Mouse (Mus musculus): ENCODE data around the gene Galntl5.
A peak's percentile ranks its signal among the peaks of the same experiment; 100 is the strongest.

- TF ChIP-seq CTCF (IDR thresholded peaks at IDR 0.05; ENCODE audit: extremely low read depth, insufficient read depth, low read length), result no peak
- peak; percentile 63; the same call in 1 of the 2 replicates for TF ChIP-seq POLR2A (IDR thresholded peaks at IDR 0.05; ENCODE audit: extremely low read depth, insufficient read depth, low read length)
Observed at GRCm38 (mm10) chr5:25222752-25223702, 41.8 kb downstream of the Galntl5 start, which contains the start of gene E130116L18Rik.
